Mouse (Mus musculus) heart, embryonic 14.5 days (tissue): ENCODE measurements around the gene Slit3. TPM values are rescaled to one million over a fixed set of nuclear protein-coding genes. Genes with fewer than 3 reads are reported as not detected.

ENCODE experiments used
- ATAC-seq: fragments of 200-750 bp; cut with Nextera tagmentation; 2 replicates; pipeline ENCODE4 v1.8.0; 2017; ENCODE audit warnings: low read depth, moderate TSS enrichment; ENCODE audit not compliant: insufficient number of reproducible peaks, insufficient read depth, low FRiP score
- H3K27ac ChIP-seq, 2 experiments: fragments of 200-500 bp in 1 of 2; fragments of 300-500 bp in 1 of 2; sonication (generic) in 1 of 2; replicated peaks in 1 of 2; 2 replicates each; pipeline ENCODE4 v1.5.1; 2012 to 2014; ENCODE audit warnings: low read depth in 2 of 2, low read length in 2 of 2, control low read depth in 1 of 2, mild to moderate bottlenecking in 1 of 2, mixed read lengths in 1 of 2; ENCODE audit not compliant: control insufficient read depth in 1 of 2, insufficient read depth in 1 of 2
- H3K27me3 ChIP-seq: fragments of 300-500 bp; sonication (generic); 2 replicates; pipeline ENCODE4 v1.6.1; 2014; ENCODE audit warnings: mild to moderate bottlenecking, low read length, control low read depth; ENCODE audit not compliant: control insufficient read depth, insufficient read depth
- H3K36me3 ChIP-seq: fragments of 300-500 bp; sonication (generic); 2 replicates; pipeline ENCODE4 v1.6.1; 2014; ENCODE audit warnings: mild to moderate bottlenecking, control low read depth, low read length, mixed read lengths; ENCODE audit not compliant: control insufficient read depth, insufficient read depth
- H3K4me1 ChIP-seq, 2 experiments: fragments of 200-500 bp in 1 of 2; fragments of 300-500 bp in 1 of 2; sonication (generic) in 1 of 2; 2 replicates each; pipeline ENCODE4 v1.6.1; 2012 to 2014; ENCODE audit warnings: low read length in 2 of 2, control low read depth in 1 of 2, mixed read lengths in 1 of 2; ENCODE audit not compliant: control insufficient read depth in 2 of 2, insufficient read depth in 2 of 2
- H3K4me2 ChIP-seq: fragments of 300-500 bp; sonication (generic); 2 replicates; pipeline ENCODE4 v1.6.1; 2014; ENCODE audit warnings: mild to moderate bottlenecking, low read length
- H3K4me3 ChIP-seq, 2 experiments: fragments of 200-500 bp in 1 of 2; fragments of 300-500 bp in 1 of 2; sonication (generic) in 1 of 2; 2 replicates each; pipeline ENCODE4 v1.5.1; 2012 to 2014; ENCODE audit warnings: low read length in 2 of 2, mild to moderate bottlenecking in 2 of 2, control low read depth in 1 of 2, low read depth in 1 of 2, moderate library complexity in 1 of 2; ENCODE audit not compliant: control insufficient read depth in 1 of 2, insufficient read depth in 1 of 2
- H3K9ac ChIP-seq: fragments of 300-500 bp; sonication (generic); 2 replicates; pipeline ENCODE4 v1.6.1; 2014; ENCODE audit warnings: mild to moderate bottlenecking, low read length
- H3K9me3 ChIP-seq: fragments of 300-500 bp; sonication (generic); 2 replicates; pipeline ENCODE4 v1.6.1; 2016; ENCODE audit warnings: low read length, control low read depth; ENCODE audit not compliant: control insufficient read depth
- WGBS: fragments of 180-500 bp; shearing (Covaris S2); extraction: QIAGEN DNeasy Blood & Tissue Kit; methylation state at CpG from one replicate; pipeline ENCODE4 v1.1.7; 2014; 5-methylcytosine and 5-hydroxymethylcytosine counted together
- polyA plus RNA-seq: library from polyadenylated mRNA; unstranded; fragments of >200 nt; fragmentation: Nextera tagmentation; extraction: Ambion mirVana; gene quantifications from 2 replicates; pipeline ENCODE4 v1.2.1, GENCODE M21; 2014

Slit3 gene
- polyA plus RNA-seq, 1 experiment from 2014 or later = 25.7 TPM

- Histone ChIP-seq H3K4me2 (no peak overlapping the region), H3K9ac (no peak overlapping the region), H3K9me3 (no peaks in the 10 kb centered on the region), H3K4me1 (no peaks in the 10 kb centered on the region), H3K27ac (no peak overlapping the region), H3K27me3 (no peaks in the 10 kb centered on the region), H3K4me3 (no peak overlapping the region), H3K36me3 (no peaks in the 10 kb centered on the region)
- ATAC-seq = no peak
- WGBS = 65% methylated on average over 8 of the region's 8 CpGs
These were observed 46.2 kb downstream of the Slit3 start for GRCm38 (mm10) chr11:35167176-35167575.

GRCm38 (mm10) chr11:35171505-35171904, 50.5 kb downstream of the Slit3 start:
- Histone ChIP-seq H3K27ac (no peak overlapping the region), H3K9me3 (no peaks in the 10 kb centered on the region), H3K4me2 (no peak overlapping the region), H3K9ac (no peak overlapping the region), H3K36me3 (no peaks in the 10 kb centered on the region), H3K4me3 (no peak overlapping the region), H3K4me1 (no peaks in the 10 kb centered on the region), H3K27me3 (no peaks in the 10 kb centered on the region)
- ATAC-seq = no peak
- 85% methylated on average over 6 of the region's 6 CpGs for WGBS

GRCm38 (mm10) chr11:35177564-35177963, 56.5 kb downstream of the Slit3 start:
- Histone ChIP-seq H3K4me3 (no peak overlapping the region), H3K9me3 (no peaks in the 10 kb centered on the region), H3K36me3 (no peaks in the 10 kb centered on the region), H3K27me3 (no peaks in the 10 kb centered on the region), H3K27ac (no peak overlapping the region), H3K9ac (no peak overlapping the region), H3K4me2 (no peak overlapping the region), H3K4me1 (peaks cover 2 to 4% of the 10 kb centered on the region in 2 experiments; a peak in 1 of 4 replicates)
- WGBS = 79% methylated on average over 7 of the region's 7 CpGs
- ATAC-seq = no peak

GRCm38 (mm10) chr11:35178144-35178817, 57.3 kb downstream of the Slit3 start:
- WGBS = 52% methylated on average over 24 of the region's 24 CpGs

GRCm38 (mm10) chr11:35179305-35179704, 58.3 kb downstream of the Slit3 start:
- Histone ChIP-seq H3K4me2 (no peak overlapping the region), H3K4me3 (no peak overlapping the region)

More at GRCm38 (mm10) chr11:35178144-35178817, 57.3 kb downstream of the Slit3 start:
- H3K4me1 ChIP-seq = peaks cover 2 to 4% of the 10 kb centered on the region in 2 experiments; a peak in 1 of 4 replicates
- no peak overlapping the region for H3K27ac ChIP-seq
- H3K9me3 ChIP-seq = no peaks in the 10 kb centered on the region
- ATAC-seq = no peak
- no peak overlapping the region for H3K9ac ChIP-seq
- no peaks in the 10 kb centered on the region for H3K36me3 ChIP-seq
- no peak overlapping the region for H3K4me3 ChIP-seq
- no peaks in the 10 kb centered on the region for H3K27me3 ChIP-seq
- H3K4me2 ChIP-seq = 0 out of 2 replicates have a peak overlapping the region, but pooled peaks have one; percentile 6

GRCm38 (mm10) chr11:35182887-35183286, 61.9 kb downstream of the Slit3 start:
- Histone ChIP-seq H3K4me2 (no peak overlapping the region), H3K27ac (no peak overlapping the region), H3K4me1 (peaks cover 2 to 4% of the 10 kb centered on the region in 2 experiments; a peak in 1 of 4 replicates), H3K36me3 (no peaks in the 10 kb centered on the region), H3K9me3 (no peaks in the 10 kb centered on the region), H3K27me3 (no peaks in the 10 kb centered on the region), H3K9ac (no peak overlapping the region), H3K4me3 (no peak overlapping the region)
- WGBS = 79% methylated on average over 5 of the region's 5 CpGs
- ATAC-seq = no peak

More at GRCm38 (mm10) chr11:35179305-35179704, 58.3 kb downstream of the Slit3 start:
- Histone ChIP-seq H3K27me3 (no peaks in the 10 kb centered on the region), H3K27ac (no peak overlapping the region), H3K9ac (no peak overlapping the region), H3K9me3 (no peaks in the 10 kb centered on the region), H3K36me3 (no peaks in the 10 kb centered on the region), H3K4me1 (peaks cover 2 to 4% of the 10 kb centered on the region in 2 experiments; a peak in 1 of 4 replicates)
- no peak for ATAC-seq
- 75% methylated on average over 8 of the region's 8 CpGs for WGBS

GRCm38 (mm10) chr11:35194826-35195225, 73.8 kb downstream of the Slit3 start:
- no peaks in the 10 kb centered on the region for H3K27me3 ChIP-seq
- H3K27ac ChIP-seq = no peak overlapping the region
- no peaks in the 10 kb centered on the region for H3K36me3 ChIP-seq
- no peaks in the 10 kb centered on the region for H3K9me3 ChIP-seq
- H3K4me1 ChIP-seq = no peaks in the 10 kb centered on the region
- H3K4me3 ChIP-seq = no peak overlapping the region
- no peak overlapping the region for H3K4me2 ChIP-seq
- ATAC-seq = no peak
- WGBS = 82% methylated on average over 6 of the region's 6 CpGs
- no peak overlapping the region for H3K9ac ChIP-seq

- no peaks in the 10 kb centered on the region for H3K36me3 ChIP-seq
- H3K4me2 ChIP-seq = no peak overlapping the region
- 82% methylated on average over 7 of the region's 7 CpGs for WGBS
- no peaks in the 10 kb centered on the region for H3K9me3 ChIP-seq
- H3K27me3 ChIP-seq = no peaks in the 10 kb centered on the region
- ATAC-seq = no peak
- H3K4me1 ChIP-seq = no peaks in the 10 kb centered on the region
- no peak overlapping the region for H3K27ac ChIP-seq
- H3K4me3 ChIP-seq = no peak overlapping the region
- H3K9ac ChIP-seq = no peak overlapping the region
These were observed 75.8 kb downstream of the Slit3 start for GRCm38 (mm10) chr11:35196777-35197176.
